In the genomic region with DNA sequence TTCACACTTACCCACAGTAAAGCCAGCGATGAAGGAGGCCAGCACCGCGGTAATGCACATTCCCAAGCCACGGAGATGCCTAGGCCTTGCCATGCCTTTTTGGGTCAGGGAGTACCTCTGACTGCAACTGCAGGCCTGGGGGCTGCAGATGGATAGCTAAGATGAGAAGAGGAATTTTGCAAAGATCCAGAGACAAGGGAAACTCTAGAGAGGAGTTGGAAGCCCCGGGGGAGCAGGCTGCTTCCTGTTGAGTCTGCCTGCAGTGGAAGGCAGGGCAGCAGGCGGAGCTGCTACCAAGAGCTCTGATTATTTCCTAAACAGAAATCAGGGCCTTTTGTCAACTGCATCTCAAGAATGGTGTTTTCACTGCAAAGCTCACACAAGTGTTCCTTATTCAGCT, we compare ENCODE assay signal across 9 mouse cellular contexts. TPM values are rescaled to one million over a fixed set of nuclear protein-coding genes. Genes with fewer than 3 reads are reported as not detected.
DNase-seq lines count a peak whose midpoint lies in the region; ATAC-seq and TF ChIP-seq lines count a peak whose summit lies in the region.
"Had no signal": no experiment of that assay in that cellular context is flagged by ENCODE, and none has a peak within 500 bp of the region (broad histone marks: within the 10 kb centered on the region; RNA-seq: fewer than 3 reads in every experiment).

No protein-coding gene starts in this region.

- no peak for ATAC-seq in stomach, embryonic 16.5 days (ENCODE audit: insufficient read depth, low FRiP score)
- no peak for ATAC-seq in stomach, postnatal 0 days (ENCODE audit: low FRiP score, low TSS enrichment)
- no peak for ATAC-seq in kidney, embryonic 16.5 days (ENCODE audit: low FRiP score, low TSS enrichment)

- H3K27ac ChIP-seq in stomach, embryonic 16.5 days (ENCODE audit: low read length) = no peak overlapping the region
- no peak overlapping the region for H3K27ac ChIP-seq in stomach, postnatal 0 days (replicated peaks)
- peak overlapping the region; percentile 59 for H3K27ac ChIP-seq in heart, adult 2 months
- no peak overlapping the region for H3K27ac ChIP-seq in kidney, embryonic 16.5 days (ENCODE audit: low read length)

- WGBS in stomach, embryonic 16.5 days = 17% methylated on average over 6 of the region's 6 CpGs
- WGBS in stomach, postnatal 0 days = 18% methylated on average over 6 of the region's 6 CpGs
- 13% methylated on average over 6 of the region's 6 CpGs for WGBS in heart, adult 2 months
- WGBS in kidney, embryonic 16.5 days = 20% methylated on average over 6 of the region's 6 CpGs

- no peaks in the 10 kb centered on the region for H3K79me2 ChIP-seq in heart, adult 2 months (replicated peaks; ENCODE audit: control insufficient read depth, insufficient read depth, low read length)

- no peaks in the 10 kb centered on the region for H3K27me3 ChIP-seq in stomach, embryonic 16.5 days (ENCODE audit: control insufficient read depth, insufficient read depth, low read length)
- no peaks in the 10 kb centered on the region for H3K27me3 ChIP-seq in stomach, postnatal 0 days (ENCODE audit: control insufficient read depth, insufficient read depth, low read length)
- H3K27me3 ChIP-seq in heart, adult 2 months (ENCODE audit: control insufficient read depth, insufficient read depth, low read length) = no peaks in the 10 kb centered on the region
- no peaks in the 10 kb centered on the region for H3K27me3 ChIP-seq in kidney, embryonic 16.5 days (ENCODE audit: insufficient read depth, low read length)

- TF ChIP-seq POLR2A in heart, adult 2 months (IDR thresholded peaks at IDR 0.05; ENCODE audit: insufficient read depth, low read depth, low read length) = no peak

- peak overlapping the region; percentile 58 for H3K9ac ChIP-seq in stomach, embryonic 16.5 days (ENCODE audit: low read length)
- no peak overlapping the region for H3K9ac ChIP-seq in stomach, postnatal 0 days (ENCODE audit: low read length)
- peak overlapping the region; percentile 70 for H3K9ac ChIP-seq in heart, adult 2 months (ENCODE audit: low read depth, low read length)
- H3K9ac ChIP-seq in kidney, embryonic 16.5 days (replicated peaks; ENCODE audit: low read length) = no peak overlapping the region; the same call in 1 of the 2 replicates

- H3K4me3 ChIP-seq in stomach, embryonic 16.5 days (replicated peaks; ENCODE audit: low read length) = peak overlapping the region; percentile 11; the same call in 1 of the 2 replicates
- no peak overlapping the region for H3K4me3 ChIP-seq in stomach, postnatal 0 days (ENCODE audit: low read depth, low read length)
- peak overlapping the region; percentile 23 for H3K4me3 ChIP-seq in heart, adult 2 months
- H3K4me3 ChIP-seq in kidney, embryonic 16.5 days (ENCODE audit: low read length) = peak overlapping the region; percentile 26; the same call in 1 of the 2 replicates

- no peak for DNase-seq in stomach, postnatal 0 days (ENCODE audit: low spot score)
- DNase-seq in heart, adult 2 months = peak; percentile 43 to 57
- no peak for DNase-seq in cerebellum, postnatal 14 days
- no peak for DNase-seq in adrenal gland, postnatal 36 days
- DNase-seq in cerebellum, adult 9-11 months = no peak
- no peak for DNase-seq in thymus, postnatal 10 days (ENCODE audit: low spot score in 2 of 2)

- no peaks in the 10 kb centered on the region for H3K36me3 ChIP-seq in stomach, embryonic 16.5 days (ENCODE audit: control insufficient read depth, insufficient read depth, low read length)
- no peaks in the 10 kb centered on the region for H3K36me3 ChIP-seq in stomach, postnatal 0 days (ENCODE audit: control insufficient read depth, insufficient read depth, low read length)
- H3K36me3 ChIP-seq in heart, adult 2 months (ENCODE audit: control insufficient read depth, insufficient read depth, low read length) = no peaks in the 10 kb centered on the region
- no peaks in the 10 kb centered on the region for H3K36me3 ChIP-seq in kidney, embryonic 16.5 days (ENCODE audit: insufficient read depth, low read length)

- no peaks in the 10 kb centered on the region for H3K9me3 ChIP-seq in stomach, embryonic 16.5 days (replicated peaks; ENCODE audit: control insufficient read depth, low read length)
- H3K9me3 ChIP-seq in stomach, postnatal 0 days (ENCODE audit: control insufficient read depth, low read length) = no peaks in the 10 kb centered on the region
- no peaks in the 10 kb centered on the region for H3K9me3 ChIP-seq in kidney, embryonic 16.5 days (ENCODE audit: low read length)

- no peaks in the 10 kb centered on the region for H3K4me1 ChIP-seq in stomach, embryonic 16.5 days (ENCODE audit: control insufficient read depth, insufficient read depth, low read length)
- H3K4me1 ChIP-seq in stomach, postnatal 0 days (replicated peaks; ENCODE audit: control insufficient read depth, insufficient read depth) = no peaks in the 10 kb centered on the region
- H3K4me1 ChIP-seq in heart, adult 2 months (ENCODE audit: control insufficient read depth, insufficient read depth, low read length) = no peaks in the 10 kb centered on the region
- H3K4me1 ChIP-seq in kidney, embryonic 16.5 days (ENCODE audit: insufficient read depth, low read length) = no peaks in the 10 kb centered on the region

- intact Hi-C loops in heart, adult 2 months (cut with DNase I) = no loop called here

- no peak for TF ChIP-seq EP300 in stomach, postnatal 0 days (optimal IDR thresholded peaks at IDR 0.05)
- no peak for TF ChIP-seq EP300 in heart, adult 2 months (IDR thresholded peaks at IDR 0.05; ENCODE audit: insufficient read depth, low read depth, low read length)

- TF ChIP-seq CTCF in stomach, postnatal 0 days (IDR thresholded peaks at IDR 0.05; ENCODE audit: low read depth) = no peak
- TF ChIP-seq CTCF in heart, adult 2 months (IDR thresholded peaks at IDR 0.05) = peak; percentile 25; the same call in 1 of the 2 replicates

- H3K4me2 ChIP-seq in stomach, embryonic 16.5 days (ENCODE audit: low read depth, low read length) = peak overlapping the region; percentile 36; the same call in 1 of the 2 replicates
- H3K4me2 ChIP-seq in stomach, postnatal 0 days (replicated peaks; ENCODE audit: low read depth) = no peak overlapping the region
- peak overlapping the region; percentile 41 for H3K4me2 ChIP-seq in kidney, embryonic 16.5 days (replicated peaks; ENCODE audit: low read depth, low read length)

RNA-seq across cellular contexts. Expression of a gene that starts 17.0 kb away (rescaled TPM):
- 5.4 and 5.6 TPM in 2 replicates for polyA plus RNA-seq in stomach, embryonic 16.5 days (2015; fragmentation: Nextera tagmentation; extraction: Ambion mirVana)
- polyA plus RNA-seq in stomach, postnatal 0 days (2015; fragmentation: Nextera tagmentation; extraction: Ambion mirVana) = 1.5 and 1.8 TPM in 2 replicates
- total RNA-seq in heart, adult 2 months (2021) = 1 to 10 TPM; 6.4 to 7.3 TPM
- 2.3 and 6.6 TPM in 2 replicates for polyA plus RNA-seq in heart, adult 2 months (2012; rRNA removed)
- polyA plus RNA-seq in kidney, embryonic 16.5 days (2015; fragmentation: Nextera tagmentation; extraction: Ambion mirVana) = 8.3 and 8.8 TPM in 2 replicates
- total RNA-seq in adrenal gland, postnatal 36 days (2021) = 1 to 10 TPM; 3.9 to 4.3 TPM

RNA-seq across cellular contexts. Expression of a gene that starts 18.4 kb away (rescaled TPM):
- polyA plus RNA-seq in stomach, embryonic 16.5 days (2015; fragmentation: Nextera tagmentation; extraction: Ambion mirVana) = not detected in 2 replicates
- polyA plus RNA-seq in stomach, postnatal 0 days (2015; fragmentation: Nextera tagmentation; extraction: Ambion mirVana) = 0.02 TPM in 1 of 2 replicates, not detected in the other
- not detected for total RNA-seq in heart, adult 2 months (2021)
- polyA plus RNA-seq in heart, adult 2 months (2012; rRNA removed) = not detected in 2 replicates
- not detected in 2 replicates for polyA plus RNA-seq in kidney, embryonic 16.5 days (2015; fragmentation: Nextera tagmentation; extraction: Ambion mirVana)
- total RNA-seq in adrenal gland, postnatal 36 days (2021) = not detected
- polyA plus RNA-seq: gonadal fat pad, adult 2 months had no signal

RNA-seq across cellular contexts. Expression of a gene that starts 44.7 kb away (rescaled TPM):
- not detected in 2 replicates for polyA plus RNA-seq in stomach, embryonic 16.5 days (2015; fragmentation: Nextera tagmentation; extraction: Ambion mirVana)
- not detected in 2 replicates for polyA plus RNA-seq in stomach, postnatal 0 days (2015; fragmentation: Nextera tagmentation; extraction: Ambion mirVana)
- not detected for total RNA-seq in heart, adult 2 months (2021)
- not detected in 2 replicates for polyA plus RNA-seq in heart, adult 2 months (2012; rRNA removed)
- not detected in 2 replicates for polyA plus RNA-seq in kidney, embryonic 16.5 days (2015; fragmentation: Nextera tagmentation; extraction: Ambion mirVana)
- total RNA-seq in adrenal gland, postnatal 36 days (2021) = not detected
- polyA plus RNA-seq: gonadal fat pad, adult 2 months had no signal

Comparison
In these comparisons a context has a peak if more than half of its experiments do, and no peak if none do; other contexts are left out.
1. H3K9ac ChIP-seq: peak in stomach, embryonic 16.5 days (single experiment) and heart, adult 2 months (single experiment); none in stomach, postnatal 0 days (single experiment) and kidney, embryonic 16.5 days (single experiment).
2. DNase-seq: peak in heart, adult 2 months (2 of 2); none in stomach, postnatal 0 days (single experiment), cerebellum, postnatal 14 days (0 of 2), adrenal gland, postnatal 36 days (0 of 2), cerebellum, adult 9-11 months (single experiment) and thymus, postnatal 10 days (0 of 2).